Mouse (Mus musculus) bone marrow, adult 2 months (tissue): ENCODE results near the gene Glipr2.

Experiments
- CTCF ChIP-seq: fragments of 200-500 bp; IDR thresholded peaks from 2 replicates; pipeline ENCODE4 v1.5.1; 2011; ENCODE audit warnings: low read length, control low read depth; ENCODE audit not compliant: control insufficient read depth, insufficient read depth
- POLR2A ChIP-seq: fragments of 200-500 bp; IDR thresholded peaks from 2 replicates; pipeline ENCODE4 v1.6.1; 2011; ENCODE audit warnings: low read depth, mild to moderate bottlenecking, control low read depth, low read length, borderline replicate concordance; ENCODE audit not compliant: control insufficient read depth

DNA sequence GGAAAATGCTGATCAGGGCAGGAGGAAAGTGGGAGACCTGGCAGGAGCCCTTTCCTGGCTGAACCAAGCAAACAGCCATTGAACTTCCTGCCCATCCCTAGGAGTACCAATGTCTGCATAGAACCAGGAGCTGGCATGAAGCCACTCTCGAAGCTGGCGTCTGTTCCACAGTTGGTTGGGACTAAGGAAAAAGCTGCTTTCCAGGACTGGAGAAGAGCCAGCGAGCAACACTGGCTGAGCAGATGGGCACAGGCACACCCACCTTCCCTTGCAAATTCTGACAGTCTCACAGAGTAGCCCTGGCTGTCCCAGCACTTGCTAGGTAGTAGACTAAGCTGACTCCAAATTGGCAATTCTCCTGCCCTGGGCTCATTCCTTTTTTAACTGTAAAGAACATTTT, 22.5 kb downstream of the Glipr2 start:
- TF ChIP-seq CTCF (no peak), POLR2A (no peak)
